Mouse (Mus musculus): ENCODE measurements around the gene Gm21834. TPM values are rescaled to one million over a fixed set of nuclear protein-coding genes. Genes with fewer than 3 reads are reported as not detected.

Gene Gm21834
- total RNA-seq (2021): not detected
- long read RNA-seq, experiment 1: 0 reads
- long read RNA-seq, experiment 2: 0 reads

GRCm38 (mm10) chr17:57742119-57742518, at the start of gene Gm21834:
TSS of gene Gm21834 (minus strand) at chr17:57742219.
- intact Hi-C loops (cut with DNase I): no loop called here
- no peak for DNase-seq (ENCODE audit: low spot score in 2 of 2)

- intact Hi-C loops (cut with DNase I): no loop called here
Measured at GRCm38 (mm10) chr17:57788161-57788799, 46.3 kb upstream of the Gm21834 start.

GRCm38 (mm10) chr17:57770904-57771303, 28.9 kb upstream of the Gm21834 start:
- DNase-seq (ENCODE audit: low spot score in 2 of 2): peak; percentile 66 to 67
- intact Hi-C loops (cut with DNase I): loop anchor here (5.0 to 10.0 kb wide), 2 partner anchors 1051 to 1134 kb away; no protein-coding TSS in a partner anchor

More at GRCm38 (mm10) chr17:57788161-57788799, 46.3 kb upstream of the Gm21834 start:
- DNase-seq (ENCODE audit: low spot score in 2 of 2): no peak

- DNase-seq (ENCODE audit: low spot score in 2 of 2): peak; percentile 41 to 42
- intact Hi-C loops (cut with DNase I): no loop called here
Measured at GRCm38 (mm10) chr17:57768622-57769610, 26.9 kb upstream of the Gm21834 start, which contains the start of gene Cntnap5c. TSS of gene Cntnap5c (plus strand) at chr17:57769570.

- intact Hi-C loops (cut with DNase I): no loop called here
- DNase-seq (ENCODE audit: low spot score in 2 of 2): no peak
Measured at GRCm38 (mm10) chr17:57767306-57767705, 25.3 kb upstream of the Gm21834 start.

- DNase-seq (ENCODE audit: low spot score in 2 of 2): no peak
- intact Hi-C loops (cut with DNase I): no loop called here
Measured at GRCm38 (mm10) chr17:57758033-57758432, 16.0 kb upstream of the Gm21834 start.

- intact Hi-C loops (cut with DNase I): no loop called here
- peak; percentile 69 to 77 for DNase-seq (ENCODE audit: low spot score in 2 of 2)
Measured at GRCm38 (mm10) chr17:57694791-57695190, 47.2 kb downstream of the Gm21834 start.

Other genes starting within 250 kb of the Gm21834 start
- under 1 TPM in 1 of 2 experiments, not detected in 1; 0.04 TPM for gene Vmn2r120, start 196.7 kb downstream of the Gm21834 start, total RNA-seq (2021)
- 1 to 10 TPM; 6.5 to 7.9 TPM for gene Cntnap5c, start 27.4 kb upstream of the Gm21834 start, total RNA-seq (2021)